Mouse (Mus musculus) C2C12 (cell line): ENCODE data around the gene Onecut3.

Experiments
- CEBPB ChIP-seq: IDR thresholded peaks from one replicate; pipeline ENCODE4 v1.6.1; 2011; ENCODE audit warnings: low read depth, mild to moderate bottlenecking, control low read depth, moderate library complexity
- CTCF ChIP-seq: IDR thresholded peaks from one replicate; pipeline ENCODE4 v1.5.1; 2011; ENCODE audit not compliant: control insufficient read depth, insufficient read depth, insufficient read length
- FOSL1 ChIP-seq: IDR thresholded peaks from one replicate; pipeline ENCODE4 v1.8.0; 2011; ENCODE audit warnings: mild to moderate bottlenecking, low read length; ENCODE audit not compliant: poor library complexity, insufficient read depth, severe bottlenecking
- MAX ChIP-seq: IDR thresholded peaks from one replicate; pipeline ENCODE4 v1.6.1; 2011; ENCODE audit warnings: mild to moderate bottlenecking, control low read depth
- USF1 ChIP-seq: IDR thresholded peaks from one replicate; pipeline ENCODE4 v1.6.1; 2011; ENCODE audit warnings: low read depth, mild to moderate bottlenecking, control low read depth, moderate library complexity

DNA sequence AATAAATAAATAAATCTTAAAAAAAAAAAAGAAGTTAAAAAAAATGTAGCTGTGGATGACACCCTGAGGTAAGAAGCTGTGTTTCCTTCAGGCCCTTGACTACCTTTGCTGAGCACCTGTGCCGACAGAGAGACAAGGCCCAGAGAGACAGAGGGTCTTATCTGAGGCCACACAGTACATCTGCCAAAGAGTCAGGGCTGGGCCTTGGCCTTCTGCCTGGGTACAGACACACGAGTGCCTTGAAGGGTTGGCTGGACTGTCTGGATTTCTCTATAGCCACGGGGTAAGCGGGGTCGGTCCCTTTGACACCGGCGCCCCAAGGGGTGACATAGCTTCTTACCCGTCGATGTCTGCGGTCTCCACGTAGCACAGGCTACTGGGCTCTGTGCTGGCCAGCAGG lies 38.1 kb downstream of the Onecut3 start:
- no peak for TF ChIP-seq CEBPB
- TF ChIP-seq CTCF: no peak
- TF ChIP-seq MAX: no peak
- TF ChIP-seq USF1: no peak
- no peak for TF ChIP-seq FOSL1
